Mouse (Mus musculus) limb, embryonic 10.5 days (tissue): ENCODE measurements around the gene Rnf130. TPM values are rescaled to one million over a fixed set of nuclear protein-coding genes. Genes with fewer than 3 reads are reported as not detected.

ENCODE experiments used
- DNase-seq: peaks from one replicate; pipeline ENCODE4 v3.0.0-alpha.2; 2017; ENCODE audit warnings: low spot score
- H3K27ac ChIP-seq: fragments of 300-500 bp; sonication (generic); 2 replicates; pipeline ENCODE4 v1.5.1; 2016; ENCODE audit warnings: mild to moderate bottlenecking
- H3K27me3 ChIP-seq: fragments of 300-500 bp; sonication (generic); 2 replicates; pipeline ENCODE4 v1.6.1; 2016; ENCODE audit warnings: low read depth, mild to moderate bottlenecking; ENCODE audit not compliant: poor library complexity, severe bottlenecking
- H3K36me3 ChIP-seq: fragments of 300-500 bp; sonication (generic); 2 replicates; pipeline ENCODE4 v1.6.1; 2016; ENCODE audit warnings: mild to moderate bottlenecking, moderate library complexity
- H3K4me1 ChIP-seq: fragments of 300-500 bp; sonication (generic); 2 replicates; pipeline ENCODE4 v1.6.1; 2016
- H3K4me3 ChIP-seq: fragments of 300-500 bp; sonication (generic); 2 replicates; pipeline ENCODE4 v1.5.1; 2016; ENCODE audit warnings: mild to moderate bottlenecking, moderate library complexity
- H3K9me3 ChIP-seq: fragments of 300-500 bp; sonication (generic); replicated peaks from 2 replicates; pipeline ENCODE4 v1.6.1; 2016; ENCODE audit warnings: mild to moderate bottlenecking
- WGBS: fragments of 180-500 bp; shearing (Covaris S2); methylation state at CpG from one replicate; pipeline ENCODE4 v1.1.7; 2016; 5-methylcytosine and 5-hydroxymethylcytosine counted together
- polyA plus RNA-seq: library from polyadenylated mRNA; unstranded; fragments of >200 nt; fragmentation: Nextera tagmentation; extraction: Ambion mirVana; gene quantifications from 2 replicates; pipeline ENCODE4 v1.2.1, GENCODE M21; 2016

Rnf130 gene
- polyA plus RNA-seq, 1 experiment from 2014 or later, result 62.5 TPM

DNA sequence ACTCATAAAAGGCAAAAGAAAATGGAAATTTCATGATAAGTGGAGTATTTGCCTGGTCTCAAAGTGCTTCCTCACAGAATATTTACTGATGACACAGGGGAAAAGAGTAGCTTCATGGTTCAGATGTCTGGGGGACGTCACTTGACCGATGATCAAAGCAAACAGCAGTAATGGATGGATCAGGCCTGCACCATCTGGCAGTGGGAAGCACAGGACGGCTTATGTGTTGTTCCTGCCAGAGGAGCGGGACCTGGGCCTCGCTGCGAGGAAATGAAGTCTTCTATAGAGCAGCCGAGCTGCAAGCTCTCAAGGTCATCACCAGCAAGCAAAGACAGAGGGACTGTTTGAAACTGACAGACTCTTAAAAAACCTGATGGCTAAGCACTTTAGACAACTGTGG, 37.0 kb downstream of the Rnf130 start:
- 0 out of 2 replicates have a peak, but pooled peaks cover 2% of the 10 kb centered on the region for H3K4me1 ChIP-seq
- no peaks in the 10 kb centered on the region for H3K9me3 ChIP-seq
- H3K27ac ChIP-seq, result no peak overlapping the region
- no peak for DNase-seq
- no peaks in the 10 kb centered on the region for H3K27me3 ChIP-seq
- H3K4me3 ChIP-seq, result no peak overlapping the region
- WGBS, result 31% methylated on average over 7 of the region's 7 CpGs
- H3K36me3 ChIP-seq, result peaks cover 23% of the 10 kb centered on the region; the same call in 1 of the 2 replicates

DNA sequence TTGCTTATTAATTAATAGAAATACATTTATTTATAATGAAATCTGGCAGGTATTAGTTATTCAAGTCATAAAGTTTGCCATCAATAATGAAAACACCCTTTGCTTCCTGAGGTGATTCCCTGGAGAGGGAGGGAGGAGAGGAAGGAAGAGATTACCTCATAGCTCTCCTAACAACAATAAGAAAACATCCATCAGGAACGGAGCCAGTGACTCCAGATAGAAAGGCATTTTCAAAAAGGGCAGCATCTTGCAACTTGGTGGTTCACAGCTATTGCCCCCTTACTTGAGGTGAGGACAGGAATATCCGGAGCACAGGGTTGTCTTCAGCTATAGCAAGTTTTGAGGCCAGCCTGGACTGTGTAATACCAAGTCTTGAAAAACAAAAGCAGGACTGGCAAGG, 40.9 kb downstream of the Rnf130 start:
- Histone ChIP-seq H3K4me3 (no peak overlapping the region), H3K9me3 (no peaks in the 10 kb centered on the region), H3K36me3 (peaks cover 12% of the 10 kb centered on the region; the same call in 1 of the 2 replicates), H3K4me1 (0 out of 2 replicates have a peak, but pooled peaks cover 2% of the 10 kb centered on the region), H3K27ac (no peak overlapping the region), H3K27me3 (no peaks in the 10 kb centered on the region)
- no peak for DNase-seq
- WGBS, result 73% methylated on average over 2 of the region's 2 CpGs

DNA sequence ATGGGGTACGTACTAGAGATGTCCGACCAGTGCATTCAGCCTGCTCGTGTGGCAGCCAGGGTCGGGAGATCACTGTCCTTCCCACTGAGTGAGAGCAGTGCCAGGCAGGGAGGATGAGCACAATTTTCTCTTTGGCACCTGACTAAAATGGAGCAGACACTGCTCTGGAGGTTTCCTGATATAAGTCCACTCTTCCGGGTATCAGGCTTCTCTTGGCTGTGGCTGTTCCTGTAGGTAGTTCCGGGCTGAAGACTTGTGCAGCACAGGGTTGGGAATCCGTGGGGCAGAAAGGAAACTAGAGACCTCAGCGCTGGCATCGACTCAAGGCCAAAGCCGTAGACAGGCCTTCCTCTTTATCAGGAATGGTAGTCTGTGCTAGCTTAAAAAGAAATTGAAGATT, 48.7 kb downstream of the Rnf130 start:
- H3K27me3 ChIP-seq, result no peaks in the 10 kb centered on the region
- DNase-seq, result no peak
- WGBS, result 95% methylated on average over 10 of the region's 10 CpGs
- H3K36me3 ChIP-seq, result peaks cover 12% of the 10 kb centered on the region
- H3K4me1 ChIP-seq, result no peaks in the 10 kb centered on the region
- H3K27ac ChIP-seq, result no peak overlapping the region
- no peak overlapping the region for H3K4me3 ChIP-seq
- H3K9me3 ChIP-seq, result no peaks in the 10 kb centered on the region

DNA sequence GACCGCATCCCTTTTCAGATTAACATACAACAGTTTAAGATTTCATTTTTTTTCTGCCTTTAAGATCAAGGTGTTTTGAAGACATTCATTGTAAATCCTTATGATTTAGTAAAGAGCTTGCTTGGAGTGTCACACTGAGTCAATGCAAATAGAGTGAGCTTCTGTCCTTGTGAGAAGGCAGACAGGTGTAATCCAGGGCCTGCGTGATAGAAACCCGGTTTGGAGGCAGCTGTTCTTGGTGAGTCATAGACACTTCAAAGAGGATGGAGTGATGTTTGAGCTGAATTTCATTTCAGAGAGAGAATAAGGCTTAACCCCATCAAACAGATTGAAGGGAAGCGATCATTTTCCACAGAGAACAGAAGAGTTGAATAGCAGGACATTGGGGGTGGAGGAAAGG, 51.6 kb downstream of the Rnf130 start:
- WGBS, result 88% methylated on average over 4 of the region's 4 CpGs
- H3K9me3 ChIP-seq, result no peaks in the 10 kb centered on the region
- H3K4me3 ChIP-seq, result no peak overlapping the region

DNA sequence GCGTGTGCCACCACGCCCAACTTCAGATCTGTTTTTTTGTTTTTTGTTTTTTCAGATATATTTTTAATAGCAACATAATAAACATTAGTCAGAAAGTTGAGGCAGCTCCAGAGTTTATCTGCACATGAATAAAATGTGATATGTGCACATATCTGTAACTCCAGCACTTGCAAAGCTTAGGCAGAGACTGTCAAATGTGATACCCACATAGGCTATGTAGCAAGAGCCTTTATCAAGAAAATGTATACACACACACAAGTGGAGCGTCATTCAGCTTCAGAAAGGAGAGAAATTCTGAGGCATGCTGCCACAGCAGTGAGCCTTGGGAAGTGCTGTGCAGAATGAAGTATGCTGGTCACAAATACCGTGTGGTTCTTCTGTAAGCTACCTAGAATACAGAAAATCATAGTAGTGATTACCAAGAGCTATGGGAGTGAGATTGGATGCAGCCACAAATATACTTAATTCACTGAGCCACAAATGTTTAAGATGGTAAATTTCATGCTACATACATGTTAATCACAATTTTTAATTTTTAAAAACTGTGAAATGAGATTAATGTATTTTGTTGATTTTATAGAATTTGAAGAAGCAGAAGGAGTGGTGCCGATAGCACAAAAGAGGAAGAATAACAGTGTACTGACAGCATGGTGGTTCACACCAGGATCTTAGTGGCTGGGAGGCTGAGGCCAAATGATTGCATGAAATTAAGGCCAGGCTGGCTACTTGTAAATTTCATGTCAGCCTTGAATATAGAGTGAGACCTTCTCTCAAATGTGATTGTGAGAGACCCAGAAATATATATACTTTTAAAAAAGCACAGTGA, 56.4 kb downstream of the Rnf130 start:
- H3K27ac ChIP-seq, result no peak overlapping the region
- 93% methylated on average over 5 of the region's 5 CpGs for WGBS
- no peaks in the 10 kb centered on the region for H3K27me3 ChIP-seq
- H3K9me3 ChIP-seq, result no peaks in the 10 kb centered on the region
- H3K4me3 ChIP-seq, result no peak overlapping the region
- no peak for DNase-seq
- no peaks in the 10 kb centered on the region for H3K4me1 ChIP-seq
- H3K36me3 ChIP-seq, result peaks cover 11% of the 10 kb centered on the region

More for the DNA sequence above, 51.6 kb downstream of the Rnf130 start:
- Histone ChIP-seq H3K4me1 (no peaks in the 10 kb centered on the region), H3K27me3 (no peaks in the 10 kb centered on the region), H3K27ac (no peak overlapping the region), H3K36me3 (peaks cover 4% of the 10 kb centered on the region)
- DNase-seq, result no peak

DNA sequence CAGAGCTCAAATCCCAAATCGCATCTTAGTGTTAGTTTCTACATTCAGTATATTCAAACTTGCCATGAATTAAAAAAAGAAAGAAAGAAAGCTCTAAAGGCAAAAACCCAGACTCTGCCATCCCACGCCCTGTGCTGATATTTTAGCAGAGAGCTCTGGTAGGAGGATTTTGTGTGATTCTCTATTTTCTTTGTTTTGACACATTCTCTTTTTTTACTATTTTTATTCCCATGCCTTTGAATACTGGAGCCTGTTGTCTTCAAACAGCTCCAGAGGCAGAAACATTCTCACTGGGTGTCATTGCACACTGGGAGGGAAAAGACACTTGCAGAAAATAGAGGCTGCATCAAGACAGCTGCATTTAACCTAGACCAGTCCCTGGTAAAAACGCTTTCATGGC, 61.1 kb downstream of the Rnf130 start:
- Histone ChIP-seq H3K4me1 (no peaks in the 10 kb centered on the region), H3K27ac (no peak overlapping the region), H3K27me3 (no peaks in the 10 kb centered on the region), H3K9me3 (no peaks in the 10 kb centered on the region), H3K36me3 (peaks cover 51% of the 10 kb centered on the region), H3K4me3 (no peak overlapping the region)
- 89% methylated on average over 3 of the region's 3 CpGs for WGBS
- DNase-seq, result no peak

DNA sequence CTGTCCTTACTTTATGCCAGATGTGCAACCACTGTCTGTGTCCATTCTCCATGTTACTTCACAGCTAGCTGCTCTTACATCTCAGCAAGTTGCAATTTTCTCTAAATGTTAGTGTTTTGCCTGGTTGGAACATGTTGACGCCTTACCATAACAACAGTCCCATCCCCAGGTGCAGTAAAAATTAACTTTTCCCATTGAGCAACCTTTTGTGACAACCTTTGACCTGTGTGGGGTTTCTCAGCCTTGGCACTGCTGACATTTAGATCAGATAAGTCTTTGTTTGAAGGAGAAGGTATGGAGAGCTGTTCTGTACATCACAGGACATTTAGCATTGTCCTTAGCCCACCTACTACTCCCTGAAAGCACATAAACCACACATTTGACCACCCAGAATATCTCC, 64.7 kb downstream of the Rnf130 start:
- Histone ChIP-seq H3K4me3 (no peak overlapping the region), H3K4me1 (no peaks in the 10 kb centered on the region), H3K27ac (no peak overlapping the region), H3K36me3 (peaks cover 77% of the 10 kb centered on the region), H3K27me3 (no peaks in the 10 kb centered on the region), H3K9me3 (no peaks in the 10 kb centered on the region)
- WGBS, result 80% methylated on average over 1 of the region's 1 CpGs
- no peak for DNase-seq

DNA sequence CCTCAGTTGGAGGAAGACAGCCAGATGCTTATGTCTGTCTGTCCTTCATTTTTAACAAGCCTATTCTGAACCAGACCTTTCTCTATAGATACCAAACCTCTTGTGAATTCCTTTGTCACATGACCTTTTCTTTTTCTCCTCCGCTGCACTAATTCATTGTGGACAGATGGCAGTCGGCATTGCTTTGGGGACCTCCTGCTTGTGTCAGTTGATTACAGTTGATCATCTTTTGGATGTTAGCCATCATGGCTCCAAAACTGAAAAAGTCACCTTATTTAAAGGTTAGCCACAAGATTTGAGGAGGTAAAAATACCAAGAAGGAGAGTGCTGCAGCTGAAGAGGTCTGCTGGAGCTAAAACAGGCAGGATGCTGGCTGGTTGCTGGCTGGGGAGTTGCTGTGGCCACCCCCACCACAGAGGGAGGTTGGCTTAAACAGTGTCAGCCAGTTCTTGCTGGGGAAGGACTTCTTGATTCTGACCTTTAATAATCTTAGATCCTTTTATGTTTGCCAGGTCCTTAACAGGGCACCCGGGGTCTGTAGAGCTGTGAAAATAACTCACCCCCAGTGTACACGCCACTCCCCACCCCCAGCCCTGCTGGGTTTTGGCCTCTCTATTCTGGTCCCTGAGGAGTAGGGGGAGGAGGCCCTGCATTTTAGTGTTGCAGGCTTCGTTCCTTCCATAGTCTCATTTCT, 66.0 kb downstream of the Rnf130 start:
- H3K27ac ChIP-seq, result no peak overlapping the region

DNA sequence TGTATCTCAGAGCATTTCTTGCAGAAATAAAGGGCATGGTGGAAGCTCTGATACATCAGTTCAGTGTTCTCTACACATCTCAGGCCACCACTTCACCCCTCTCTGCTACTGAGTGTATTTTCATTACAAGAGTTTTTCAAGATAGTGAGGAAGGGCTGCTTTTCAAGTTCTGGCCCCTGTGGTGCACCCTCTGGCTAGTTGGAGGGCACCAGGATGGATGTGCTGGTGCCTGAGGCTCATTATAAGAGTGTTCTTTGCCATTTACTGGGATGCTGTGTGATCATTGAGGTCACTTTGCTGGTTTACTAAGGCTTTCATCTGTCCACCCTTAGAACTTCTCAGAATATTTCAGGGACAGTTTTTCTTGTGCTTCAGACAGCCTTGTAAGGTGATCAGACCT, 66.5 kb downstream of the Rnf130 start:
- Histone ChIP-seq H3K9me3 (no peaks in the 10 kb centered on the region), H3K36me3 (peaks cover 83% of the 10 kb centered on the region), H3K4me1 (no peaks in the 10 kb centered on the region), H3K4me3 (no peak overlapping the region), H3K27ac (no peak overlapping the region), H3K27me3 (no peaks in the 10 kb centered on the region)
- no peak for DNase-seq

More for the DNA sequence above, 66.0 kb downstream of the Rnf130 start:
- H3K27me3 ChIP-seq, result no peaks in the 10 kb centered on the region
- no peak for DNase-seq
- H3K4me1 ChIP-seq, result no peaks in the 10 kb centered on the region
- no peak overlapping the region for H3K4me3 ChIP-seq
- peaks cover 83% of the 10 kb centered on the region for H3K36me3 ChIP-seq
- 80% methylated on average over 5 of the region's 5 CpGs for WGBS
- no peaks in the 10 kb centered on the region for H3K9me3 ChIP-seq

DNA sequence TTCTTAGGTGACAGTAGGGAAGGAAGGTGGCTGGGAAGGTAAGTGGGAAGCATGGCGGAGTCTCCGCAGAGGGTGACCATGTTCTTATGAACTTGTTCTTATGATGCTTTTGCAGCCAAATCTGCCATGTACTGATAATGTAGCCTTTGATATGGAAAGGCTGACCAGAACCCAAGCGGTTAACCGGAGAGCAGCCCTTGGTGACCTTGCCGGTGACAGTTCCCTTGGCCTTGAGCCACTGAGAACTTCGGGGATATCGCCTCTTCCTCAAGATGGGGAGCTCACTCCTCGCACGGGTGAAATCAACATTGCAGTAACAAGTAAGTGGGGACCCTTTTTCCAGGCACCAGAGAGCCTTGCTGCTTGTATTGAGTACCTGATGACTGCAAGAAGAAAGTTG, 70.5 kb downstream of the Rnf130 start:
- Histone ChIP-seq H3K36me3 (peaks cover 79% of the 10 kb centered on the region), H3K4me3 (no peak overlapping the region), H3K9me3 (no peaks in the 10 kb centered on the region), H3K27me3 (no peaks in the 10 kb centered on the region), H3K4me1 (no peaks in the 10 kb centered on the region), H3K27ac (no peak overlapping the region)
- no peak for DNase-seq
- WGBS, result 92% methylated on average over 9 of the region's 9 CpGs

DNA sequence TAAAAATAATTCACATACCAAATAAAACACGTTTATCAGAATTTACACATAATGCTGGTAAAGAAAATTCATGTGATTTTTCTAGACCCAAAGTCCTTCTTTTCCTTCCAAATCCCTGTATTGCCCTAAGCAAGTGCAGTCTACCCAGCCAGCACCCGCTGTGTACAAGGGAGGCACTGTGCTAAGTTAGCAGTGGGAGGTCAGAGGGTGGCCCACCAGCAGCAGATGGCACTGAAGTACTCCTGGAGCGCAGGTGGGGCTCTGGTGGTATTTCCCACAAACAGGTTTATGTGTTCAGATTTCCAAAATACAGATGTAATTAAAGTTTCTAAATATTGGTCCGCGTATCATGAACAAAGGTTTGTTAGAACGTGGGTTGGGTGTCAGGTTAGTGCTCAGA, 71.9 kb downstream of the Rnf130 start:
- H3K27ac ChIP-seq, result no peak overlapping the region
- H3K4me1 ChIP-seq, result no peaks in the 10 kb centered on the region
- WGBS, result 95% methylated on average over 6 of the region's 6 CpGs
- no peak overlapping the region for H3K4me3 ChIP-seq
- no peaks in the 10 kb centered on the region for H3K9me3 ChIP-seq
- H3K36me3 ChIP-seq, result peaks cover 77% of the 10 kb centered on the region
- no peaks in the 10 kb centered on the region for H3K27me3 ChIP-seq
- DNase-seq, result no peak

DNA sequence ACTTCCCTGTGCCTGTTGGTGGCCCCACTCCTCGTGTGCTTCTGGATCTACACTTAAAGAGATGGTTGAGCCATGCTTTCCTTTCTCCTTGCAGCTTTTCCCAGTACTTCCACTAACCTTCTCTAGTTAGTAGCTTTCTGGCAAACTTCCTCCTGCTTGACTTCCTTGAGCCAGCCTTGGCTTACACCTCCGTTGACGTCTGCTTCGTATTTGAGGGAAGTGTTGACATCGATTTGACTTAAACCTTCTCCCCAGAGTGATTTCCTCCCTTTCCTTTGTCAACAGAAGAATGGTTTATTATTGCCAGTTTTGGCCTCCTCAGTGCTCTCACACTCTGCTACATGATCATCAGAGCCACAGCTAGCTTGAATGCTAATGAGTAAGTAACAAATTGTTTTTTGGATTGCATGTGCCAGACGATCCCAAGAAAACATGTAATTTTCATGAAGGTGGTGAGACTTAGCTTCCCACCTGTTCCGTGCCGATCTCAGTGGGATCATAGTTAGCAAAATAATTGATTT, 73.9 kb downstream of the Rnf130 start:
- no peak for DNase-seq
- Histone ChIP-seq H3K9me3 (no peaks in the 10 kb centered on the region), H3K4me1 (no peaks in the 10 kb centered on the region), H3K36me3 (peaks cover 75% of the 10 kb centered on the region), H3K4me3 (no peak overlapping the region), H3K27me3 (no peaks in the 10 kb centered on the region), H3K27ac (no peak overlapping the region)
- WGBS, result 89% methylated on average over 8 of the region's 8 CpGs

DNA sequence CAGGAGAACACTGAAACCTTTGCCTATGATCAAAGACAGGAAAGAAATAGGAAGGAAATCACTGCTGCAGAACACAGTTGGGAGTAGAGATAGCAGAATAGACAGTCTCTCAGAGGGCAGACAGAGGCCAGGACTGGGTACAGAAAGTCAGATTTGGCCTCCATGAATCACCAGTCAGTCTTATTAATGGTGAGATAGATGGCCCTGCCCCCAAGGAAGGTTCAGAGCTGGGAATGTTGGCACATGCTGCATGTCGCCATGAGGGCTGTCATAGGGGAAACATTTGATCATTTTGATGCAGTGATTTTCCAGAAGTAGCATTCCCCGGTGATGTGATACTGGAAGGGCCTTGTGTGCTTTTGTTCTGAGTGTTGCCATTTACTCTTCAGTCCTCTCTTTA, 74.5 kb downstream of the Rnf130 start:
- Histone ChIP-seq H3K27ac (no peak overlapping the region), H3K4me3 (no peak overlapping the region), H3K36me3 (peaks cover 77% of the 10 kb centered on the region), H3K27me3 (no peaks in the 10 kb centered on the region), H3K4me1 (no peaks in the 10 kb centered on the region), H3K9me3 (no peaks in the 10 kb centered on the region)
- WGBS, result 84% methylated on average over 2 of the region's 2 CpGs
- DNase-seq, result no peak
